Mouse (Mus musculus): ENCODE results near the gene Usp18. TPM values are rescaled to one million over a fixed set of nuclear protein-coding genes. Genes with fewer than 3 reads are reported as not detected.

The Usp18 gene
- polyA plus RNA-seq, 2 experiments = 1.0 to 1.8 TPM

DNA sequence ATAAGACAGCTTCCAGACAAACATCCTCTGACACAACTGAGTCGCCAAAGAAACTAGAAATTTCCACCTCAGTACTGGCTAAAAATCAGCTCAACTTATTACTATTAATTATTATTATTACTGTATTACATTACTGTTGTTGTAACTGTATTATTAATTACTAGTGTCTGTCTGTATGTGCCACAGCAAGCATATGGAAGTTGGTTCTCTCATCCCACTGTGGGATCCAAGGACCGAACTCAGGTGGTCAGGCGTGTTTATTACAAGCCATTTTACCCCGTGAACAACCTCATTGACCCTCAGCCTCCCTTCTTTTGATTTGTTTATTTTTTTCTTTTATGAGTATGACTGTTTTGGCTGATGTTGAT is 26.0 kb downstream of the Usp18 start:
- Histone ChIP-seq H3K9ac (ENCODE audit: low read depth, low read length, severe bottlenecking) (no peak overlapping the region), H3K4me2 (replicated peaks; ENCODE audit: low read depth, low read length, severe bottlenecking) (no peak overlapping the region), H3K27me3 (ENCODE audit: control insufficient read depth, insufficient read depth, low read length) (no peaks in the 10 kb centered on the region), H3K4me3 (replicated peaks; ENCODE audit: low read length) (no peak overlapping the region), H3K4me1 (ENCODE audit: control insufficient read depth, insufficient read depth, low read length) (0 out of 2 replicates have a peak, but pooled peaks cover 3% of the 10 kb centered on the region), H3K9me3 (ENCODE audit: control insufficient read depth, low read length) (no peaks in the 10 kb centered on the region), H3K36me3 (ENCODE audit: control insufficient read depth, insufficient read depth, low read length) (no peaks in the 10 kb centered on the region), H3K27ac (replicated peaks; ENCODE audit: low read depth, low read length) (no peak overlapping the region)
- DNase-seq (ENCODE audit: low spot score) (no peak), ATAC-seq (ENCODE audit: low FRiP score, low read depth) (peak; percentile 14; the same call in 1 of the 2 replicates)
- 14% methylated on average over 4 of the region's 4 CpGs for WGBS
- no peak for TF ChIP-seq POLR2A (IDR thresholded peaks at IDR 0.05; ENCODE audit: borderline replicate concordance, extremely low read depth, insufficient read depth, insufficient read length)

GRCm38 (mm10) chr6:121272075-121272800 is 26.5 kb downstream of the Usp18 start:
- Histone ChIP-seq H3K9me3 (ENCODE audit: control insufficient read depth, low read length) (no peaks in the 10 kb centered on the region), H3K9ac (ENCODE audit: low read depth, low read length, severe bottlenecking) (peak overlapping the region; percentile 42), H3K27me3 (ENCODE audit: control insufficient read depth, insufficient read depth, low read length) (no peaks in the 10 kb centered on the region), H3K4me2 (replicated peaks; ENCODE audit: low read depth, low read length, severe bottlenecking) (peak overlapping the region; percentile 49), H3K4me1 (ENCODE audit: control insufficient read depth, insufficient read depth, low read length) (0 out of 2 replicates have a peak, but pooled peaks cover 3% of the 10 kb centered on the region), H3K27ac (replicated peaks; ENCODE audit: low read depth, low read length) (peak overlapping the region; percentile 67), H3K36me3 (ENCODE audit: control insufficient read depth, insufficient read depth, low read length) (no peaks in the 10 kb centered on the region), H3K4me3 (replicated peaks; ENCODE audit: low read length) (peak overlapping the region; percentile 39)
- WGBS = 7% methylated on average over 17 of the region's 17 CpGs
- 0 out of 2 replicates have a peak, but pooled peaks have one; percentile 11 for TF ChIP-seq POLR2A (IDR thresholded peaks at IDR 0.05; ENCODE audit: borderline replicate concordance, extremely low read depth, insufficient read depth, insufficient read length)
- peak; percentile 92 for ATAC-seq (ENCODE audit: low FRiP score, low read depth)
- peak; percentile 97 for DNase-seq (ENCODE audit: low spot score)

DNA sequence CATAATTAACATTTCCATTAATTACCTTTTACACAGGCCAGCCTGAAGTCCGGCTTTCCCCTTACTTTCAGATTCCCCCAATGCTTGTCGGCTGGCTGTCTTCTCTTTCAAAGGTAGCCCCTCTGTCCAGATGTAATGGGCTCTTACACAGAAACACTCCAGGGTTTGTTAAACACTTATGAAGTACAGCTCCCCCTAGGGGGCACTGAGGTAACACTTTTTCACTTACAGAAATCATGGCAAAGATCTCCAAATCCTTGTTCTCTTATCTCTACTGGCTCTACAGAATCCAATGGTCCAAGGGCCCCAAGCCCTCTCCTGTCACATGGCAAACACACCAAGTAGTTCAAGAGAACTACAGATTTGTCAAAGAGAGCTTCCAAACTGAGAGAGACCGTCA is 28.6 kb downstream of the Usp18 start:
- Histone ChIP-seq H3K9me3 (ENCODE audit: control insufficient read depth, low read length) (no peaks in the 10 kb centered on the region), H3K36me3 (ENCODE audit: control insufficient read depth, insufficient read depth, low read length) (no peaks in the 10 kb centered on the region), H3K27me3 (ENCODE audit: control insufficient read depth, insufficient read depth, low read length) (no peaks in the 10 kb centered on the region), H3K4me1 (ENCODE audit: control insufficient read depth, insufficient read depth, low read length) (0 out of 2 replicates have a peak, but pooled peaks cover 3% of the 10 kb centered on the region), H3K4me3 (replicated peaks; ENCODE audit: low read length) (no peak overlapping the region), H3K27ac (replicated peaks; ENCODE audit: low read depth, low read length) (no peak overlapping the region), H3K9ac (ENCODE audit: low read depth, low read length, severe bottlenecking) (no peak overlapping the region), H3K4me2 (replicated peaks; ENCODE audit: low read depth, low read length, severe bottlenecking) (no peak overlapping the region)
- peak; percentile 28 for DNase-seq (ENCODE audit: low spot score)
- ATAC-seq (ENCODE audit: low FRiP score, low read depth) = no peak
- TF ChIP-seq POLR2A (IDR thresholded peaks at IDR 0.05; ENCODE audit: borderline replicate concordance, extremely low read depth, insufficient read depth, insufficient read length) = no peak
- 78% methylated on average over 3 of the region's 3 CpGs for WGBS

DNA sequence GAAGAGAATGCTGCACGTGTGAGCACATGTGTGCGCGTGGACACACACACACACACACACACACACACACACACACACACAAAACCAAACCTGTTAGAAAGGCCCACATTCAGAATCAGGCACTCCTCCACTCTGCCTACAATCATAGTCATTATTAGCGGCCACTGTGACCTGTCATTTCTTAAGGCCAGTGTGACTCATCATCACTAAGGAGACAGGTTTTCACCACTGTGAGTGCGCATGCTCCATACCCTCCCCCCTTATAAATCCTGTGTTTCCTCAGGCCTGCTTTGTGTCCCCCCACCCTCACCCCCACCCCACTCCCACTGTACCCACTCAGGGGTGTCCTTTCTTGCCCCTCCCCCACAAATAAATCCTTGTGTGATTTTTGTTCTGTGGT is 38.4 kb downstream of the Usp18 start:
- no peak overlapping the region for H3K4me3 ChIP-seq (replicated peaks; ENCODE audit: low read length)
- no peak for ATAC-seq (ENCODE audit: low FRiP score, low read depth)
- no peaks in the 10 kb centered on the region for H3K9me3 ChIP-seq (ENCODE audit: control insufficient read depth, low read length)
- no peaks in the 10 kb centered on the region for H3K27me3 ChIP-seq (ENCODE audit: control insufficient read depth, insufficient read depth, low read length)
- H3K4me2 ChIP-seq (replicated peaks; ENCODE audit: low read depth, low read length, severe bottlenecking) = no peak overlapping the region
- DNase-seq (ENCODE audit: low spot score) = no peak
- no peak overlapping the region for H3K9ac ChIP-seq (ENCODE audit: low read depth, low read length, severe bottlenecking)
- no peaks in the 10 kb centered on the region for H3K4me1 ChIP-seq (ENCODE audit: control insufficient read depth, insufficient read depth, low read length)
- H3K36me3 ChIP-seq (ENCODE audit: control insufficient read depth, insufficient read depth, low read length) = no peaks in the 10 kb centered on the region
- 91% methylated on average over 5 of the region's 5 CpGs for WGBS
- no peak for TF ChIP-seq POLR2A (IDR thresholded peaks at IDR 0.05; ENCODE audit: borderline replicate concordance, extremely low read depth, insufficient read depth, insufficient read length)
- H3K27ac ChIP-seq (replicated peaks; ENCODE audit: low read depth, low read length) = no peak overlapping the region

- WGBS = 54% methylated on average over 7 of the region's 7 CpGs
- Histone ChIP-seq H3K9me3 (ENCODE audit: control insufficient read depth, low read length) (no peaks in the 10 kb centered on the region), H3K4me2 (replicated peaks; ENCODE audit: low read depth, low read length, severe bottlenecking) (no peak overlapping the region), H3K9ac (ENCODE audit: low read depth, low read length, severe bottlenecking) (no peak overlapping the region), H3K27ac (replicated peaks; ENCODE audit: low read depth, low read length) (no peak overlapping the region), H3K4me1 (ENCODE audit: control insufficient read depth, insufficient read depth, low read length) (0 out of 2 replicates have a peak, but pooled peaks cover 4% of the 10 kb centered on the region), H3K27me3 (ENCODE audit: control insufficient read depth, insufficient read depth, low read length) (no peaks in the 10 kb centered on the region; the same call in 1 of the 2 replicates), H3K4me3 (replicated peaks; ENCODE audit: low read length) (no peak overlapping the region), H3K36me3 (ENCODE audit: control insufficient read depth, insufficient read depth, low read length) (no peaks in the 10 kb centered on the region)
- TF ChIP-seq POLR2A (IDR thresholded peaks at IDR 0.05; ENCODE audit: borderline replicate concordance, extremely low read depth, insufficient read depth, insufficient read length) = no peak
- no peak for ATAC-seq (ENCODE audit: low FRiP score, low read depth)
- DNase-seq (ENCODE audit: low spot score) = no peak
These were observed 53.6 kb downstream of the Usp18 start for GRCm38 (mm10) chr6:121299317-121299716.
